Mouse (Mus musculus) frontal cortex, adult 2 months (tissue): Measurements from ENCODE around the gene Krt24. TPM values are rescaled to one million over a fixed set of nuclear protein-coding genes. Genes with fewer than 3 reads are reported as not detected.

Experiments used
- DNase-seq, 2 experiments: peaks; one replicate each; pipeline ENCODE4 v3.0.0; 2022; ENCODE audit warnings: low spot score in 1 of 2; ENCODE audit errors: extremely low spot score in 1 of 2
- polyA plus RNA-seq: library from polyadenylated mRNA; depleted of rRNA; stranded (reverse); fragments of >200 nt; gene quantifications from 2 replicates; pipeline ENCODE4 v1.2.3, GENCODE M21; 2012; rRNA removed

Gene Krt24
- polyA plus RNA-seq, result not detected in 2 replicates

- DNase-seq, result no peak
Measured at GRCm38 (mm10) chr11:99284833-99285312, at the start of gene Krt24. Gene Krt24 (minus strand): TSS chr11:99285262.

GRCm38 (mm10) chr11:99333426-99333825 lies 48.4 kb upstream of the Krt24 start:
- DNase-seq, result peak; percentile 24 to 58

- no peak for DNase-seq
Measured at GRCm38 (mm10) chr11:99329655-99330054, 44.6 kb upstream of the Krt24 start.

GRCm38 (mm10) chr11:99322851-99323250 lies 37.8 kb upstream of the Krt24 start, which contains the start of gene Krt25:
Gene Krt25 (minus strand): TSS chr11:99322951.
- DNase-seq, result no peak

GRCm38 (mm10) chr11:99321094-99321493 lies 36.0 kb upstream of the Krt24 start:
- DNase-seq, result no peak

- DNase-seq, result no peak
Measured at GRCm38 (mm10) chr11:99319127-99319526, 34.1 kb upstream of the Krt24 start.

- DNase-seq, result no peak
Measured at GRCm38 (mm10) chr11:99316543-99316942, 31.5 kb upstream of the Krt24 start.

- no peak for DNase-seq
Measured at GRCm38 (mm10) chr11:99314594-99314993, 29.5 kb upstream of the Krt24 start.

- peak in 1 of 2 experiments; percentile 23 for DNase-seq
Measured at GRCm38 (mm10) chr11:99310882-99311281, 25.8 kb upstream of the Krt24 start.

- peak; percentile 17 to 81 for DNase-seq
Measured at GRCm38 (mm10) chr11:99307579-99307978, 22.5 kb upstream of the Krt24 start.

- peak in 1 of 2 experiments; percentile 4 for DNase-seq
Measured at GRCm38 (mm10) chr11:99295039-99295438, 10.0 kb upstream of the Krt24 start.

GRCm38 (mm10) chr11:99292846-99293245 lies 7.8 kb upstream of the Krt24 start:
- DNase-seq, result peak; percentile 8 to 65

- no peak for DNase-seq
Measured at GRCm38 (mm10) chr11:99284011-99284410, 1.1 kb downstream of the Krt24 start.

GRCm38 (mm10) chr11:99283334-99283733 lies 1.7 kb downstream of the Krt24 start:
- no peak for DNase-seq

GRCm38 (mm10) chr11:99281116-99281515 lies 3.9 kb downstream of the Krt24 start:
- no peak for DNase-seq

GRCm38 (mm10) chr11:99279986-99280385 lies 5.1 kb downstream of the Krt24 start:
- no peak for DNase-seq

- DNase-seq, result no peak
Measured at GRCm38 (mm10) chr11:99276786-99277185, 8.3 kb downstream of the Krt24 start.

- DNase-seq, result no peak
Measured at GRCm38 (mm10) chr11:99275624-99276023, 9.4 kb downstream of the Krt24 start.

GRCm38 (mm10) chr11:99272721-99273120 lies 12.3 kb downstream of the Krt24 start:
- DNase-seq, result no peak

- no peak for DNase-seq
Measured at GRCm38 (mm10) chr11:99269192-99269591, 15.9 kb downstream of the Krt24 start.

- no peak for DNase-seq
Measured at GRCm38 (mm10) chr11:99265796-99266195, 19.3 kb downstream of the Krt24 start.

- DNase-seq, result peak; percentile 75 to 84
Measured at GRCm38 (mm10) chr11:99265220-99265619, 19.8 kb downstream of the Krt24 start.

GRCm38 (mm10) chr11:99256213-99256612 lies 28.8 kb downstream of the Krt24 start:
- no peak for DNase-seq
